Mouse (Mus musculus): ENCODE measurements at regions not wholly inside any gene's neighbourhood (a gene's known extent, or its start where the extent isn't known, plus 50 kb on each side); places are given as distances from the start of the nearest gene placed in this dataset.

DNA sequence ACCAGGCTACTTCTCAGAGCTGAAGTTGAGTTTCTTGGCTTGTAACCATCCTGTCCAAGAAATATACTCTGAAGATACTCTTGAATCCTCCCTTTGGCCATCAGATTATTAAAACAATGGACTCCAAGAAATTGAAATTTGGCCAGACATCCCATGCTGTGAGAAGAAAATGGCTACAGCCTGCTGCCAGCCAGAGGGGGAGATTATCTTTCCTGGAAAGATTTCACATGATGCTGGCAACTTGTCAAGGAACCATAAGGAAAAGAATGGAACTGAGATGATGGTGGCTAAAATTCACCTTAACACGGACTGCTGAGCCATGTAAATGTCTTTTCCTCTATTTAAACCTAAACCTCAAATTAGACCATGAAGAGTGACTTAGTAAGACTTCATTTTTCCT, 698.7 kb upstream of the Castor2 start:
- TF ChIP-seq GATA1 (IDR thresholded peaks at IDR 0.05; ENCODE audit: borderline replicate concordance, low read length), result no peak
- no peak for TF ChIP-seq FLI1 (IDR thresholded peaks at IDR 0.05; ENCODE audit: low read length)

Data from megakaryocyte, embryonic 14.5 days (primary cell).